Mouse (Mus musculus) heart, postnatal 36 days (tissue): Measurements from ENCODE around the gene Relb. TPM values are rescaled to one million over a fixed set of nuclear protein-coding genes. Genes with fewer than 3 reads are reported as not detected.

Experiments
- DNase-seq, 2 experiments: peaks; one replicate each; pipeline ENCODE4 v3.0.0; 2021 to 2022
- intact Hi-C: fragments of 180-260 bp; cut with DNase I; formaldehyde crosslinking; loops from one replicate; pipeline ENCODE4 v1.15.1; 2025
- total RNA-seq, 2 experiments: library from RNA; stranded (reverse); gene quantifications; 2 replicates each; pipeline ENCODE4 v1.2.3; 2021

The Relb gene
- total RNA-seq, 2 experiments from 2014 or later: 5.7 to 8.9 TPM

- DNase-seq: peak; percentile 69 to 74
- intact Hi-C loops: loop anchor here (2.0 to 5.0 kb wide), 2 partner anchors 29 to 183 kb away; no protein-coding TSS in a partner anchor
Measured at GRCm38 (mm10) chr7:19589917-19590316, 39.3 kb downstream of the Relb start.

- intact Hi-C loops: no loop called here
Measured at GRCm38 (mm10) chr7:19589207-19589606, 40.0 kb downstream of the Relb start.

GRCm38 (mm10) chr7:19586269-19586668 lies 43.0 kb downstream of the Relb start:
- intact Hi-C loops: no loop called here

More at GRCm38 (mm10) chr7:19589207-19589606, 40.0 kb downstream of the Relb start:
- peak; percentile 37 to 57 for DNase-seq

GRCm38 (mm10) chr7:19580634-19581033 lies 48.6 kb downstream of the Relb start:
- DNase-seq: no peak
- intact Hi-C loops: no loop called here

More at GRCm38 (mm10) chr7:19586269-19586668, 43.0 kb downstream of the Relb start:
- DNase-seq: no peak

DNA sequence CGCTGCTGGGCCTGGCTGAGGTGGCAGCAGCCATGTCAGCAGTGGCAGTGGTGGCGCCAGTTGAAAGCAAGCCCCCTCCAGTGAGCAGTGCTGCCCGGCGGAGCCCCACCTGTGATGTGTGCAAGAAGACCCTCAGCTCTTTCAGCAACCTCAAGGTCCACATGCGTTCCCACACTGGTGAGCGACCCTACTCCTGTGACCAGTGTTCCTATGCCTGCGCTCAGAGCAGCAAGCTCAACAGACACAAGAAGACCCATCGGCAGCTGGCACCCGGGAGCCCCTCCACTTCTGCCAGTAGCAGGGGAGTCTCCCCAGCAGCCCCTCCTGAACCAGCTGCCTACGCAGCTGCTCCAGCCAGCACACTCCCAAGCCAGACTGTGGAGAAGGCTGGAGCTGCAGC lies 49.5 kb downstream of the Relb start:
- intact Hi-C loops: no loop called here
- DNase-seq: no peak

- no peak for DNase-seq
- intact Hi-C loops: no loop called here
Measured at GRCm38 (mm10) chr7:19578436-19578835, 50.8 kb downstream of the Relb start.

- intact Hi-C loops: no loop called here
Measured at GRCm38 (mm10) chr7:19577877-19578414, 51.3 kb downstream of the Relb start.

DNA sequence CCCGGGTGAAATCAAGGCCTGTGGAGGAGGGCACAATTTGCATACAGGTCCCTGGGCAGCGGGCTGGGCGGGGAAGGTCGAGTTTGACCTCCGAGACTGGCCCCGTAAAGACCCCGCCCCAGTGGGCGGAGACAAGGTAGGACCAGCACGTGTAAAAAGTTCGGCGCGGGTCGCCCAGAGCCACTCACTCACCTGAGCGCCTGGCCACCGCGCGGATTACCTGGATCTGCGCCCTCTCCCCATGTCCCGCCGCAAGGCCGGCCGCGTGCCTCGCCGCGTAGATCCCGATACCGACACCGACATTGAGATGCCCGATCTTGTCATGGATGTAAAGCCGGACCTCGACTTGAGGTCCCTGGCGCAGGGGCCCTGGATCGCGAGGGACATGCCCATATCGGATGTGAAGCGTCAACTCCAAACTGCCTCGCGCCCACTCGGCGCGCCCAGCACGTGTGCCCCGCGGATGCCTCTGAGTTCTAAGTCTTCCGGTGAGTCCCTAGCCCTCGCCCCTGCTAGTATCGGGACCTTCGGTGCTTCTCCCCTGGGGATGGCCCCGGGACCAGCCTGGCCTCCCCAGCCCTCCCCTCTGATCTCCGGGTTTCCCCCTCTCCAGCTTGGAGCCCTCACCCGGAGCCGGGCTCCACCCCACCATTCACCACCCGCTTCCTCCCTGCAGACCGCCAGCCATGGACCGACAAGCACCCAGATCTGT lies 51.9 kb downstream of the Relb start, which contains the start of the genes Zfp296 and Gemin7:
Zfp296 (plus strand) TSS at position 147 of the 712 bp plus-strand sequence.
Gemin7 (minus strand) TSS at position 455 of the 712 bp plus-strand sequence.
- DNase-seq: peak in 1 of 2 experiments; percentile 31
- intact Hi-C loops: no loop called here

More at GRCm38 (mm10) chr7:19577877-19578414, 51.3 kb downstream of the Relb start:
- no peak for DNase-seq

- no peak for DNase-seq
- intact Hi-C loops: no loop called here
Measured at GRCm38 (mm10) chr7:19575559-19575958, 53.7 kb downstream of the Relb start.

DNA sequence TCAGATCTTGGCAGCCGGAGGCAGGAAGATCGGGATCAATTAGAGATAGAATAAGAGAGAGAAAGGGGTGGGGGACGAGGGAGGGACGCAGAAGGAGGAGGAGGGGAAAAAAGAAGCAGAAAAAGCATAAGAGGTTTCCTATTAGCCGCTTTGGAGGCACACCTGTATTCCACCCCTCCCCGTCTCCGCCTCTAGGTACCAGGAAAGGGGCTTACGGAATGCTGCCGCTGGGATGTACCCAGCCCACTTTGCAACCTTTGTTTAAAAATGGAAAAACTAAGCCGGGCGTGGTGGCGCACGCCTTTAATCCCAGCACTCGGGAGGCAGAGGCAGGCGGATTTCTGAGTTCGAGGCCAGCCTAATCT lies 55.5 kb downstream of the Relb start:
- DNase-seq: no peak
- intact Hi-C loops: loop anchor here (1.0 to 2.0 kb wide), 2 partner anchors 11 to 67 kb away; no protein-coding TSS in a partner anchor

GRCm38 (mm10) chr7:19572926-19573775 lies 56.1 kb downstream of the Relb start:
- peak; percentile 86 to 92 for DNase-seq
- intact Hi-C loops: loop anchor here (1.0 to 2.0 kb wide), 2 partner anchors 11 to 66 kb away; no protein-coding TSS in a partner anchor

DNA sequence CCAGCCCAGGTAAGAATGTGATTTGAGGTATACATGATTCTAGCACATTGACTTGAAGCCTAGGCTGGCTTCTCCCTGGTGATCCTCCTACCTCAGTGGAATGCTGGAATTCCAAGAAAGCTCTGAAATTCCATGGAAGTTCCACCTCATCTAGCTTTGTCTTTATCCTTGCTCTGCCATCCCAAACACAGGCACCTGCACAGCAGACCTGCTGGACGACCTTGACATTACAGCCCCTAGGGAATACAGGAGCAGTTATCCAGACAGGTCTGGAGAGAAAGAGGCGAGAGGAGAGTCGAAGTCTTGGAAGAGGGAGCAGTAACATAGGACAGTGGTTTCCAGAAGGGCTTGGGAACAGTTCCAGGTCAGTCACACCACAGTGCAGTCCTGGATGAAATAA lies 59.6 kb downstream of the Relb start:
- intact Hi-C loops: no loop called here
- no peak for DNase-seq

- intact Hi-C loops: no loop called here
- no peak for DNase-seq
Measured at GRCm38 (mm10) chr7:19567426-19567825, 61.8 kb downstream of the Relb start.

DNA sequence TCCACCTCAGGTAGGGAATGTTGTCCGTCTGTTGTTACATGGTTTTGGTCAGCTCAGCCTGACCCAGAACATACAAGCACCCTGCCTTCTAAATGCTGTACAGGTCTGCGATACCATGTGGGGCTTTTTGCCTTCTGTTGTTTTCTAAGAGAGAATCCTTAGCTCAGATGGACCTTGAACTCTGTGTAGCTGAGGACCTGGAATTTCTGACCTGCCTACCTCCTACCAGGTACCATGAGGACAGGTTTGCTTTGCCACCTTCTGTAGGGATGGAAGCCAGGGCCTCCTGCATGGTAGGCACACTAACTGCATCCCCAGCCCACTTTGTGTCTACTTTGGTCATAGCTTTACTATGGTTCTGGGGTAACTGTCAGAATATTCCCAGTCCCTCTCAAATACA lies 63.4 kb downstream of the Relb start:
- intact Hi-C loops: no loop called here
- no peak for DNase-seq

DNA sequence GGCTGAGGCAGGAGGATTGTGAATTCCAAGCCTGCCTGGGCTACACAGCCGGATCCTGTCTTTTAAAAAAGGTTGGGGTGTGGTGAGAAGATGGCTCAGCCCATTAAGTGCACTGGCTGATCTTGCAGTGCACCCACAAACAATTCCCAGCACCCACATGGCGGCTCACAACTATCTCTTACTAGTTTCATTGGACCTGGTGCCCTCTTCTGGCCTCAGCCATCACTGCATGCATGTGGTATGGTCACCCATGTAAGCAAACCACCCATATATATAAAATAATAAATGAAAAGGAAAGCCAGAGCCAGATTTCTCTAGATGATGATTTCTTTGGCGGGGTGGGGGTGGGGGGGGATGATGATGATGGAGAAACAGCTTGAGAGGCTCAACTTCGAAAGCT lies 64.8 kb downstream of the Relb start:
- intact Hi-C loops: loop anchor here (5.0 kb wide), 1 partner anchor 107 kb away; the partner anchor contains the start of gene Mark4
- no peak for DNase-seq

- DNase-seq: no peak
- intact Hi-C loops: loop anchor here (5.0 kb wide), 1 partner anchor 107 kb away; the partner anchor contains the start of gene Mark4
Measured at GRCm38 (mm10) chr7:19563884-19564283, 65.4 kb downstream of the Relb start.

- intact Hi-C loops: loop anchor here (1.0 to 5.0 kb wide), 2 partner anchors 10 to 106 kb away; partner anchors contain the start of gene Mark4
- DNase-seq: peak in 1 of 2 experiments; percentile 24
Measured at GRCm38 (mm10) chr7:19562643-19563410, 66.4 kb downstream of the Relb start, which contains the start of gene Ppp1r37. TSS of gene Ppp1r37 (minus strand) at chr7:19563076.

- DNase-seq: peak; percentile 90 to 96
- intact Hi-C loops: loop anchor here (1.0 to 5.0 kb wide), 2 partner anchors 11 to 105 kb away; partner anchors contain the start of gene Mark4
Measured at GRCm38 (mm10) chr7:19561765-19562642, 67.2 kb downstream of the Relb start.

- intact Hi-C loops: loop anchor here (5.0 kb wide), 1 partner anchor 104 kb away; the partner anchor contains the start of gene Mark4
- no peak for DNase-seq
Measured at GRCm38 (mm10) chr7:19561431-19561764, 67.8 kb downstream of the Relb start.
